Mouse (Mus musculus): ENCODE measurements around the gene Dnlz. TPM values are rescaled to one million over a fixed set of nuclear protein-coding genes. Genes with fewer than 3 reads are reported as not detected.

Dnlz gene
- polyA plus RNA-seq, 1 experiment: 13.4 TPM

- H3K36me3 ChIP-seq (ENCODE audit: control insufficient read depth, insufficient read depth, low read length): peaks cover 3% of the 10 kb centered on the region; the same call in 1 of the 2 replicates
- WGBS: 79% methylated on average over 6 of the region's 6 CpGs
- TF ChIP-seq POLR2A (IDR thresholded peaks at IDR 0.05; ENCODE audit: low read depth, low read length): no peak
- TF ChIP-seq CTCF (IDR thresholded peaks at IDR 0.05; ENCODE audit: extremely low read depth, insufficient read depth, insufficient read length, insufficient replicate concordance): no peak
- H3K27me3 ChIP-seq (ENCODE audit: control insufficient read depth, insufficient read depth, low read length): no peaks in the 10 kb centered on the region
- H3K27ac ChIP-seq (ENCODE audit: insufficient read depth, low read length): no peak overlapping the region
- no peak for DNase-seq (ENCODE audit: low read depth in 1 of 2, low spot score in 2 of 2)
- peaks cover 12% of the 10 kb centered on the region for H3K4me1 ChIP-seq (ENCODE audit: control insufficient read depth, insufficient read depth, insufficient read length)
- no peak overlapping the region for H3K4me3 ChIP-seq (ENCODE audit: extremely low read depth, insufficient read depth, insufficient read length)
These were observed 3.7 kb downstream of the Dnlz start for GRCm38 (mm10) chr2:26348241-26348640.

GRCm38 (mm10) chr2:26342609-26343490, 9.1 kb downstream of the Dnlz start:
- Histone ChIP-seq H3K27me3 (ENCODE audit: control insufficient read depth, insufficient read depth, low read length) (no peaks in the 10 kb centered on the region), H3K4me1 (ENCODE audit: control insufficient read depth, insufficient read depth, insufficient read length) (no peaks in the 10 kb centered on the region), H3K4me3 (ENCODE audit: extremely low read depth, insufficient read depth, insufficient read length) (no peak overlapping the region), H3K27ac (ENCODE audit: insufficient read depth, low read length) (peak overlapping the region; percentile 7; the same call in 1 of the 2 replicates), H3K36me3 (ENCODE audit: control insufficient read depth, insufficient read depth, low read length) (peaks cover 3% of the 10 kb centered on the region; the same call in 1 of the 2 replicates)
- DNase-seq (ENCODE audit: low read depth in 1 of 2, low spot score in 2 of 2): no peak
- TF ChIP-seq POLR2A (IDR thresholded peaks at IDR 0.05; ENCODE audit: low read depth, low read length) (no peak), CTCF (IDR thresholded peaks at IDR 0.05; ENCODE audit: extremely low read depth, insufficient read depth, insufficient read length, insufficient replicate concordance) (no peak)
- 63% methylated on average over 11 of the region's 11 CpGs for WGBS

- H3K4me3 ChIP-seq (ENCODE audit: extremely low read depth, insufficient read depth, insufficient read length): no peak overlapping the region
- H3K27ac ChIP-seq (ENCODE audit: insufficient read depth, low read length): peak overlapping the region; percentile 7; the same call in 1 of the 2 replicates
- peaks cover 3% of the 10 kb centered on the region; the same call in 1 of the 2 replicates for H3K36me3 ChIP-seq (ENCODE audit: control insufficient read depth, insufficient read depth, low read length)
- 69% methylated on average over 10 of the region's 10 CpGs for WGBS
- no peak for DNase-seq (ENCODE audit: low read depth in 1 of 2, low spot score in 2 of 2)
- no peak for TF ChIP-seq POLR2A (IDR thresholded peaks at IDR 0.05; ENCODE audit: low read depth, low read length)
- TF ChIP-seq CTCF (IDR thresholded peaks at IDR 0.05; ENCODE audit: extremely low read depth, insufficient read depth, insufficient read length, insufficient replicate concordance): no peak
- no peaks in the 10 kb centered on the region for H3K27me3 ChIP-seq (ENCODE audit: control insufficient read depth, insufficient read depth, low read length)
- H3K4me1 ChIP-seq (ENCODE audit: control insufficient read depth, insufficient read depth, insufficient read length): no peaks in the 10 kb centered on the region
These were observed 9.9 kb downstream of the Dnlz start for GRCm38 (mm10) chr2:26342044-26342443.

GRCm38 (mm10) chr2:26341510-26341981, 10.4 kb downstream of the Dnlz start:
- DNase-seq (ENCODE audit: low read depth in 1 of 2, low spot score in 2 of 2): no peak
- Histone ChIP-seq H3K4me1 (ENCODE audit: control insufficient read depth, insufficient read depth, insufficient read length) (no peaks in the 10 kb centered on the region), H3K27me3 (ENCODE audit: control insufficient read depth, insufficient read depth, low read length) (no peaks in the 10 kb centered on the region), H3K36me3 (ENCODE audit: control insufficient read depth, insufficient read depth, low read length) (peaks cover 3% of the 10 kb centered on the region; the same call in 1 of the 2 replicates), H3K4me3 (ENCODE audit: extremely low read depth, insufficient read depth, insufficient read length) (no peak overlapping the region), H3K27ac (ENCODE audit: insufficient read depth, low read length) (no peak overlapping the region)
- no peak for TF ChIP-seq POLR2A (IDR thresholded peaks at IDR 0.05; ENCODE audit: low read depth, low read length)
- TF ChIP-seq CTCF (IDR thresholded peaks at IDR 0.05; ENCODE audit: extremely low read depth, insufficient read depth, insufficient read length, insufficient replicate concordance): no peak
- WGBS: 92% methylated on average over 2 of the region's 2 CpGs

GRCm38 (mm10) chr2:26339204-26339551, 12.7 kb downstream of the Dnlz start:
- no peak for DNase-seq (ENCODE audit: low read depth in 1 of 2, low spot score in 2 of 2)
- H3K4me3 ChIP-seq (ENCODE audit: extremely low read depth, insufficient read depth, insufficient read length): no peak overlapping the region
- no peak overlapping the region for H3K27ac ChIP-seq (ENCODE audit: insufficient read depth, low read length)
- no peaks in the 10 kb centered on the region for H3K27me3 ChIP-seq (ENCODE audit: control insufficient read depth, insufficient read depth, low read length)
- WGBS: 96% methylated on average over 5 of the region's 5 CpGs
- no peaks in the 10 kb centered on the region for H3K4me1 ChIP-seq (ENCODE audit: control insufficient read depth, insufficient read depth, insufficient read length)
- TF ChIP-seq CTCF (IDR thresholded peaks at IDR 0.05; ENCODE audit: extremely low read depth, insufficient read depth, insufficient read length, insufficient replicate concordance) (no peak), POLR2A (IDR thresholded peaks at IDR 0.05; ENCODE audit: low read depth, low read length) (no peak)
- peaks cover 3% of the 10 kb centered on the region; the same call in 1 of the 2 replicates for H3K36me3 ChIP-seq (ENCODE audit: control insufficient read depth, insufficient read depth, low read length)

GRCm38 (mm10) chr2:26338302-26339203, 13.4 kb downstream of the Dnlz start:
- 90% methylated on average over 9 of the region's 13 CpGs for WGBS

More at GRCm38 (mm10) chr2:26338302-26339203, 13.4 kb downstream of the Dnlz start:
- H3K27me3 ChIP-seq (ENCODE audit: control insufficient read depth, insufficient read depth, low read length): no peaks in the 10 kb centered on the region
- H3K36me3 ChIP-seq (ENCODE audit: control insufficient read depth, insufficient read depth, low read length): peaks cover 3% of the 10 kb centered on the region; the same call in 1 of the 2 replicates
- no peak overlapping the region for H3K27ac ChIP-seq (ENCODE audit: insufficient read depth, low read length)
- no peaks in the 10 kb centered on the region for H3K4me1 ChIP-seq (ENCODE audit: control insufficient read depth, insufficient read depth, insufficient read length)
- no peak for DNase-seq (ENCODE audit: low read depth in 1 of 2, low spot score in 2 of 2)
- no peak for TF ChIP-seq POLR2A (IDR thresholded peaks at IDR 0.05; ENCODE audit: low read depth, low read length)
- TF ChIP-seq CTCF (IDR thresholded peaks at IDR 0.05; ENCODE audit: extremely low read depth, insufficient read depth, insufficient read length, insufficient replicate concordance): no peak
- no peak overlapping the region for H3K4me3 ChIP-seq (ENCODE audit: extremely low read depth, insufficient read depth, insufficient read length)
